Mouse (Mus musculus) embryonic fibroblast, embryonic 13.5 days (primary cell): ENCODE results near the gene Ank2. TPM values are rescaled to one million over a fixed set of nuclear protein-coding genes. Genes with fewer than 3 reads are reported as not detected.

Experiments used
- H3K27ac ChIP-seq: 2 replicates; pipeline ENCODE4 v1.5.1; 2012; ENCODE audit warnings: low read length, control low read depth, inconsistent platforms; ENCODE audit not compliant: insufficient read depth
- H3K4me1 ChIP-seq: 2 replicates; pipeline ENCODE4 v1.6.1; 2011; ENCODE audit warnings: low read length; ENCODE audit not compliant: control insufficient read depth, insufficient read depth
- H3K4me3 ChIP-seq: 2 replicates; pipeline ENCODE4 v1.5.1; 2011; ENCODE audit warnings: mild to moderate bottlenecking, control low read depth, low read length; ENCODE audit not compliant: insufficient read depth
- CTCF ChIP-seq: IDR thresholded peaks from 2 replicates; pipeline ENCODE4 v1.5.1; 2011; ENCODE audit warnings: mild to moderate bottlenecking, control low read depth, low read length, moderate library complexity, borderline replicate concordance; ENCODE audit not compliant: insufficient read depth
- POLR2A ChIP-seq: IDR thresholded peaks from 2 replicates; pipeline ENCODE4 v1.6.1; 2011; ENCODE audit warnings: low read depth, mild to moderate bottlenecking, control low read depth, low read length, moderate library complexity
- polyA plus RNA-seq: library from polyadenylated mRNA; stranded (reverse); fragments of >200 nt; gene quantifications from 2 replicates; pipeline ENCODE4 v1.2.4, GENCODE M21; 2011; ENCODE audit warnings: low read depth; ENCODE audit not compliant: missing spikeins, insufficient read length

The Ank2 gene
- polyA plus RNA-seq, 1 experiment: 53.8 TPM

GRCm38 (mm10) chr3:127363512-127363911 is 135.6 kb downstream of the Ank2 start:
- Histone ChIP-seq H3K4me3 (no peak overlapping the region), H3K4me1 (peaks cover 2% of the 10 kb centered on the region), H3K27ac (no peak overlapping the region)
- TF ChIP-seq POLR2A: no peak
- no peak for TF ChIP-seq CTCF

DNA sequence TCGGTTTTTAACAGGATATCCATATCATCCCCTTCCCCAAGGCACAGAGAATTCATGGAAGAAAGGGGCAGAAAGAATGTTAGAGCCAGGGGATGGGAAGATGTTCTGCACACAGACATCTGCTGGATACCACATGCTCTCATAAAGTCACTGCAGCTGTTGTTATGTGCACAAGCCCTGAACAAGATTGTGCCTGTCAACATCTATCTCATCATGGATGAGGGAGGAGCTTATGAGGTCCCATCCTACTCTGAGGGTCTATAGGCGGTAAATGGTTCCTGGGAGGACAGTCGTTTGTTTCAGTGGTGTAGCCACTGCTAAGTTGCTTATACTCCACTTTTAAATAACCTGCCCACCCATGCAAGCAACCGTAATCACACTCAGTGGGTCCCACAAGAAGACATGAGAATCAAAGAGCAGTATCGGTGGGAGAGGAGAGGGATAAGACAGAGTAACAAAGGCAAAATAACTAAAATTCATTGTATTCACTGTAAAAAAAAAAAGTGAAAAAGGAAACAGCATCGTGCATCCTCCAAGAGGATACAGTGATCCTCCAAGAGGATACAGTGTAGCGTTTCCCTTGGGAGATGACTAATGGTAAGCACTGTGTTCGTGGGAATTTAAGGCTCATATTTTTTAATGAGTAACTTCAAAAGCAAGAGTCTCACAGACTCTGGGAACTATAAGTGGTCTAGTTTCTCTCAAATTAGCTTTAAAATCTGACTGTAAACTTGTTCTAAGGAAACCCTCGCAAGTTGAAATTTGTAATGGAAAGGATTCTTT is 136.3 kb downstream of the Ank2 start:
- H3K4me3 ChIP-seq: no peak overlapping the region

DNA sequence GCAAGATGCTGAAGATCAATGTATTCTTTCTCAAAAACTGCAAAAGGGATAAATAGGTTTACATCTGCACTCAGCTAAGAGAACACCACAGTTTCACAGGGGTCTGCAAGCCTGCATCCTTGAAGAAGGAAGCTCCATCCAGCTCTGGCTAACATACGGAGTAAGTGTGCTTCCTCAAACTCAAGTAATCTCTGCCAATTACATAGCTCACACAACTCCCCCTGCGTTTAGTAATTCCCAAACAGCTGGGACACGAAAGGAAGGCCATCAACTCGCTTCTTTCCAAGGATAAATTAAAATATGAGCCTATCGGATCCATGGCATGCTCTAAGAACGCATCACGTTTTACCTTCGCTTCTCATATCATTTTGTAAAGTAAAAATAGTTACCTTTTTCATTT is 137.3 kb downstream of the Ank2 start:
- TF ChIP-seq CTCF (no peak), POLR2A (no peak)
- Histone ChIP-seq H3K4me1 (peaks cover 2% of the 10 kb centered on the region), H3K27ac (no peak overlapping the region), H3K4me3 (no peak overlapping the region)

More for the DNA sequence above, 136.3 kb downstream of the Ank2 start:
- Histone ChIP-seq H3K4me1 (peaks cover 2% of the 10 kb centered on the region), H3K27ac (no peak overlapping the region)
- no peak for TF ChIP-seq POLR2A
- TF ChIP-seq CTCF: no peak

- TF ChIP-seq POLR2A (no peak), CTCF (no peak)
- H3K4me3 ChIP-seq: no peak overlapping the region
These were observed 137.8 kb downstream of the Ank2 start for GRCm38 (mm10) chr3:127361384-127361783.

GRCm38 (mm10) chr3:127355252-127355651 is 143.9 kb downstream of the Ank2 start:
- Histone ChIP-seq H3K27ac (no peak overlapping the region), H3K4me3 (no peak overlapping the region), H3K4me1 (no peaks in the 10 kb centered on the region)
- TF ChIP-seq CTCF (no peak), POLR2A (no peak)

More at GRCm38 (mm10) chr3:127361384-127361783, 137.8 kb downstream of the Ank2 start:
- H3K27ac ChIP-seq: no peak overlapping the region
- peaks cover 2% of the 10 kb centered on the region for H3K4me1 ChIP-seq

DNA sequence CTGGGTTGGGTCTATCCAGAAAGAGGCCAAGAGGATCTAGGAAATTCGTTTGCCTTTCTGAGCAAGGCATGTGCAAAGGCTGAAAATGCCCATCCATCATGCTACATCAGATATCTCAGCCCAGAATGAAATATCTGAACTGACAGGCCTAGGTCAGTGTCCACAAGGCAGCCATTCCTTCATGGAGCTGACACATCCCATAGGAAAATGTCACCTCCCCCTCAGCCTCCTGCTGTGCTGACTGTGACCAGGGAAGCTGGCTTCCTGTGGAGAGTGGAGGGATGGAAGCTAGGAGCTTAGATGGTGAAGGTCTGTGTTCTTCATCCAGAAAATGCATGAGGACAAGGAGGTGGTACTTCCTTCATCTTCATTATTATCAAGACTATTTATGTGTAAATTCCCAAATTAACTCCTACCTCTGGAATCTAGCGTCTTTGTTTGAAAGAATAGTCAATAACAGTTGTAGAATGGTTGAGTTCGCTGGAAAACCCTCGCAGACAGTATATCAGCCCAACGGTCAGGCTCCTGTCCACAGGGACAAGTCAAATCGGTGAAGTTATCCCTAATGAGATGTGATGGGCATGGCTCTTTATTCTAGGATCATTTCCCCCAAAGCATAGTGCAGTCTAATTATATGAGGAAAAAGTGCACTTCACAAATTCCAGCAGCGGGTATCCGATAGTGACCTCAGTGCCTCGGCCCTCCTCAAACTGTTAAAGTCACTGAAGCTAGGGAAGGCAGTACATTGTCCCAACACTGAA is 148.4 kb downstream of the Ank2 start:
- TF ChIP-seq POLR2A (no peak), CTCF (no peak)
- Histone ChIP-seq H3K4me3 (no peak overlapping the region), H3K27ac (no peak overlapping the region), H3K4me1 (no peaks in the 10 kb centered on the region)

- no peak for TF ChIP-seq POLR2A
- TF ChIP-seq CTCF: no peak
- H3K4me3 ChIP-seq: no peak overlapping the region
- no peaks in the 10 kb centered on the region for H3K4me1 ChIP-seq
- no peak overlapping the region for H3K27ac ChIP-seq
These were observed 150.2 kb downstream of the Ank2 start for GRCm38 (mm10) chr3:127348926-127349325.

GRCm38 (mm10) chr3:127345860-127346459 is 153.2 kb downstream of the Ank2 start:
- TF ChIP-seq CTCF (no peak), POLR2A (no peak)
- Histone ChIP-seq H3K4me1 (no peaks in the 10 kb centered on the region), H3K4me3 (no peak overlapping the region), H3K27ac (no peak overlapping the region)

DNA sequence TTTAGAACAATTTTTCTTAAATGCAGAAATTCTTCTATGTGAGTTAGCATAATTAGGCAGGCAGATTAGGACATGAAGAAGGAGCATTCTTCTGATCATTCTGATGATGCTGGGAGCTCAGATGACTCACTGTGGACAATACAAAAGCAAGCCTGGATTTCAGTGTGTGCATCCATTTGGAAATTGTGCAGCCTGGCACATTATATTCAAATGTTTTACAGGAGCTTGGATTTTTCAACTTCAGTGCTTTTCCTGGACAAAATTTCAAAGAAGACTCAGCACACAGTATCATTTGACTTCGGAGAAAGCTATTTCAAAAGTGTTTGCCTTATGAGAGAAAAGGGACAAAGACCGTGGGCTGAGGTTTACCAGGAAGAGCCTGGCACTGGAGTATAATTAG is 157.8 kb downstream of the Ank2 start:
- TF ChIP-seq CTCF (no peak), POLR2A (no peak)
- Histone ChIP-seq H3K4me3 (no peak overlapping the region), H3K4me1 (no peaks in the 10 kb centered on the region), H3K27ac (no peak overlapping the region)

GRCm38 (mm10) chr3:127334876-127335275 is 164.3 kb downstream of the Ank2 start:
- Histone ChIP-seq H3K4me3 (no peak overlapping the region), H3K27ac (no peak overlapping the region), H3K4me1 (no peaks in the 10 kb centered on the region)
- TF ChIP-seq CTCF (no peak), POLR2A (no peak)
